Mouse (Mus musculus) ES-Bruce4 (cell line): ENCODE data around the gene Alox5.

Source experiments
- CTCF ChIP-seq: IDR thresholded peaks from one replicate; pipeline ENCODE4 v1.8.1; 2011; ENCODE audit warnings: low read depth, low read length
- EP300 ChIP-seq: IDR thresholded peaks from 2 replicates; pipeline ENCODE4 v1.6.1; 2011; ENCODE audit warnings: low read depth, low read length; ENCODE audit not compliant: insufficient read depth
- POLR2A ChIP-seq: IDR thresholded peaks from one replicate; pipeline ENCODE4 v1.8.1; 2011; ENCODE audit warnings: low read length; ENCODE audit not compliant: insufficient read depth

DNA sequence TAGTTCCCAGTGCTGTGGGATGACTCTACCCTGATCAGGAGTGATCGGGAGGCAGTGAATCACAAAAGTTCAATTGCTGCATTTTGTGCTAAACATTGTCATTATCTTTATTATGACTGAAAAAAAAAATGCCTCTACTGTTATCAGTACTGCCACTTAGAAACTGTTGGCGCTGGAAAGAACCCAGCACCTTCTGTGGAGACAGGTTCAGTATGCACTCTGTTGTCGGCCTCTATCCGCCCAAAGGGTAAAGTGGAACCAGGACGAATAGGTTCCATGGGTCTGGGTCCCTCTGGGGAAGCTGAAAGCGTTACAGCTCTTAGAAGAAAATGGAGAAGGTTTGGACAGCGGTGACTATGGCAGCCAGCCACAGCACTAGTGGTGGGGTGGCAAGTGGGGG is 82.1 kb downstream of the Alox5 start:
- TF ChIP-seq POLR2A (no peak), CTCF (no peak), EP300 (no peak)
